Mouse (Mus musculus): ENCODE measurements around the gene Ush2a.

DNA sequence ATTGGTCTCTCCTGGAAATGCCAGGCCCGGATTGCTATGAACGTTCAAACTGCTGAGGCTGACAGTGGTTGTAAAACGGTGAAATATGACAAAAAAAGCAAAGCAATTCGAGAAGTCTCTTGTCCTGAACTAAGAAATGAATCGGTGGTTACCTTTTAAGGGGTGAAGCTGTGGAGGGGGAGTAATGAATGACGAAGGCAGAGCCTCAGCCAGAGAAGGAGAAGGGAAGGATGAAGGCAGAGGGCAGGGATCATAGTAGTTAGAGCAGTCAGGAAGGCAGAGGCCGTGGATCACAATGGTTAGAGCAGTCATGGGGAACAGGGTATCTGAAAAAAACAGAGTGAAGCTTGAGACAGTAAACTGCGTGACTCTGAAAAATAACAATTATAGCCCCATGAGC, 257.0 kb downstream of the Ush2a start:
- TF ChIP-seq CTCF (IDR thresholded peaks at IDR 0.05; ENCODE audit: insufficient read depth, low read length) = no peak
- no peak for TF ChIP-seq POLR2A (IDR thresholded peaks at IDR 0.05; ENCODE audit: borderline replicate concordance, extremely low read depth, low read depth, low read length)

Data from lung, adult 2 months (tissue).